Mouse (Mus musculus): ENCODE data around the gene Dapk2. TPM values are rescaled to one million over a fixed set of nuclear protein-coding genes. Genes with fewer than 3 reads are reported as not detected.

The Dapk2 gene
- 6.3 and 7.4 TPM in 2 replicates for polyA plus RNA-seq (2015; fragmentation: Nextera tagmentation; extraction: Ambion mirVana)

- peak; percentile 79; the same call in 1 of the 2 replicates for ATAC-seq (ENCODE audit: low FRiP score, low read depth)
- H3K4me2 ChIP-seq (replicated peaks): peak within 1 kb of the TSS; percentile 70
- H3K36me3 ChIP-seq: no peaks in the 10 kb centered on the region
- peak within 1 kb of the TSS; percentile 47 for H3K4me3 ChIP-seq
- H3K9me3 ChIP-seq: no peaks in the 10 kb centered on the region
- peaks cover 33% of the 10 kb centered on the region for H3K27me3 ChIP-seq
- no peak within 1 kb of the TSS for H3K27ac ChIP-seq
- peak within 1 kb of the TSS; percentile 63 for H3K9ac ChIP-seq
- WGBS: 2% methylated on average over 58 of the region's 58 CpGs
- H3K4me1 ChIP-seq: peaks cover 9% of the 10 kb centered on the region; the same call in 1 of the 2 replicates
Measured at GRCm38 (mm10) chr9:66157958-66158830, at the start of gene Dapk2. Dapk2 (plus strand) TSS chr9:66158223.

DNA sequence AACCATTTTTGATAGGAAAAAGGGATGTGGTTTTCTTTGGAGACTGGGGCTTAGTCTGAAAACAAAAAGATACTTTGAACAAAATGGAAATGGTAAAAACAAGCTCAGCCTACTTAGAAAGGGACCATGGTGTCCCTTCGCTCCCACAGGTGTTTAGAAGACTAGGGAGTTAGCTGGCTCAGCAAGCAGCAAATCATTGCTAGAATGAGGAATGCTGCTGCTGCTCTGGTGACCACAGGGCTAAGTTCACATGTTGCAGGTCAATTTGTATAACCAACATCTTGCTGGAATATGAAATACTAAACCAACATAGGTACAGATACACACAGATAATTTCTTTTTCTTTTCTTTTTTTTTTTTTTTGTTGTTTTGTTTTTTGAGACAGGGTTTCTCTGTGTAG lies 48.4 kb upstream of the Dapk2 start:
- no peaks in the 10 kb centered on the region for H3K27me3 ChIP-seq
- no peaks in the 10 kb centered on the region for H3K9me3 ChIP-seq
- no peak overlapping the region for H3K27ac ChIP-seq
- peaks cover 60% of the 10 kb centered on the region for H3K36me3 ChIP-seq
- no peak overlapping the region for H3K4me3 ChIP-seq
- no peak overlapping the region for H3K9ac ChIP-seq
- no peak for ATAC-seq (ENCODE audit: low FRiP score, low read depth)
- no peak overlapping the region for H3K4me2 ChIP-seq (replicated peaks)
- 0 out of 2 replicates have a peak, but pooled peaks cover 8% of the 10 kb centered on the region for H3K4me1 ChIP-seq
- WGBS: 95% methylated on average over 1 of the region's 1 CpGs

GRCm38 (mm10) chr9:66110126-66110525 lies 47.9 kb upstream of the Dapk2 start:
- no peak for ATAC-seq (ENCODE audit: low FRiP score, low read depth)
- WGBS: 65% methylated on average over 8 of the region's 8 CpGs
- Histone ChIP-seq H3K9ac (no peak overlapping the region), H3K27me3 (no peaks in the 10 kb centered on the region), H3K4me2 (replicated peaks) (no peak overlapping the region), H3K4me1 (0 out of 2 replicates have a peak, but pooled peaks cover 8% of the 10 kb centered on the region), H3K4me3 (no peak overlapping the region), H3K36me3 (peaks cover 60% of the 10 kb centered on the region), H3K27ac (no peak overlapping the region), H3K9me3 (no peaks in the 10 kb centered on the region)

DNA sequence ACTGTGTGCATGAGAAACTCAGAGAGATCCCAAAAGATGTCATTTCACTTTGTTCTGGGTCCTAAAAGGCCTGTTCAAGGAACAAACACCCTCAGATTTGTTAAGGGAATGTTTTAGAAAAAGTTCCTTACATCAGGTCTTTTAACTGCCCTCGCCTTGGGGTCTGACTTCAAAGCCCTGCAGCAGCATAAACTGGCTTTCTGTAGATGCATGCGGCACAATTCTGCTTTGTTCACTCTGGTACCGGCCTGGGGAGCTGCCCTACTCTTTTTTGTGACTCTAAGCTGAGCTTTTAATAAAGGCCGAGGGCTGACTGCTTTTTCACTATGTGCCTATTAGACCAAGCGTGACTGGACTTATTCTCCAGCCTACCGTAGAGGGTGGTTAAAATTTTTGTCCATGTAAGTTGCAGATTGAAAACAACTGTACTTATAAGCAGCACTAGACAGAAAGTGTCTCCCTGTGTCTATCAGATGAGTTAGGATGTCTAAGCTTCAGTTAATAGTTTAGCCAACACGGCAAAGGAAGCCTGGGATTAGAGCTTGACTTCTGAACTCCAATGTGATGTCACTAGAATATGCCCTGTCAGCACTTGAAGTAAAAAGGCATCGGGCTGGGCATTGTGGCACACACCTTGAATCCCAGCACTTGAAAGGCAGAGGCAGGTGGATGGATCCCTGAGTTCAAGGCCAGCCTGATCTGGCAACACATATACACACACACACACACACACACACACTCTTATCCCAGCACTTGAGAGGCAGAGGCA lies 47.2 kb upstream of the Dapk2 start:
- H3K9ac ChIP-seq: no peak overlapping the region
- no peaks in the 10 kb centered on the region for H3K27me3 ChIP-seq
- ATAC-seq (ENCODE audit: low FRiP score, low read depth): no peak
- WGBS: 61% methylated on average over 8 of the region's 8 CpGs
- 0 out of 2 replicates have a peak overlapping the region, but pooled peaks have one; percentile 2 for H3K27ac ChIP-seq
- H3K4me2 ChIP-seq (replicated peaks): no peak overlapping the region
- H3K9me3 ChIP-seq: no peaks in the 10 kb centered on the region
- 0 out of 2 replicates have a peak, but pooled peaks cover 8% of the 10 kb centered on the region for H3K4me1 ChIP-seq
- peaks cover 55% of the 10 kb centered on the region for H3K36me3 ChIP-seq
- no peak overlapping the region for H3K4me3 ChIP-seq

DNA sequence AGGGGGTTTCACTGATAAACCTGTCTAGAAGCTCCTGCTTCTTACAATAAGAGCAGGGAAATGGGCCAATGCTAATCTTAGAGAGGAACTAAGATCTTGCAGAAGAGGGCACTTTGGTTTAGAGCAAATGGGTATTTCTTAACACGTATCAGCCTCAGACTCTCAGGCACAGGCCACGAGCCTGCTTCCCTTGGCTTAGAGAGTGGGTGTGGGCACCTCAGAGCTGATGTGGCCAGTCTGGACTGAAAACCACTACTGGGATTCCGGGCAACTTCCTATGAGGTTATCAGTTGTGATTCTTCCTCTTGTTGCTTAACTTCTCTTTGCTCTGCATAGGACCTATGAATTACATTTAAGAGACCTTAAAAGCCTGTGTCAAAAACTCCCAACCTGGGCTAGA lies 43.7 kb upstream of the Dapk2 start:
- no peaks in the 10 kb centered on the region for H3K9me3 ChIP-seq
- ATAC-seq (ENCODE audit: low FRiP score, low read depth): no peak
- WGBS: 88% methylated on average over 3 of the region's 3 CpGs
- peaks cover 32% of the 10 kb centered on the region for H3K36me3 ChIP-seq
- H3K27ac ChIP-seq: no peak overlapping the region
- H3K9ac ChIP-seq: no peak overlapping the region
- H3K4me1 ChIP-seq: 0 out of 2 replicates have a peak, but pooled peaks cover 8% of the 10 kb centered on the region
- H3K4me3 ChIP-seq: no peak overlapping the region
- H3K4me2 ChIP-seq (replicated peaks): no peak overlapping the region
- H3K27me3 ChIP-seq: no peaks in the 10 kb centered on the region

DNA sequence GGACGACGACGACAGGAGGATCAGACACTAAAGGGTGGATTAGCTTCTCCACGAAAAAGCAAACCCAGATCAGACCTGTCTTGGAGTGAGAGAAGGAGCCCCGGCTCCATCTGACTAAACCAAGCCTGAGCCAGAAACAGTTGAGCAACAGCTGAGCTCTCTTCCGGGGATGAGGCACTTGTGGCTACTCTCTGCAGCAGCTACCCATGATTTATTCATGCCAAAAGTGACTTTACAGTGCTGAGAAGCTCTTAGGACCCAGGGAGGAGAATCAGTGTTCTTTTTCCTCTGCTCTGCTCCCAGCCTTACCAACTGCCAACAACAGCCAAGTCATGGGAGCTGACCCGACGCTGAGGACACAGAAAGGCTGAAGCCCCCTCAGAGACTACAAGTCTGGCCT lies 41.1 kb upstream of the Dapk2 start:
- ATAC-seq (ENCODE audit: low FRiP score, low read depth): peak; percentile 59; the same call in 1 of the 2 replicates
- H3K36me3 ChIP-seq: peaks cover 29% of the 10 kb centered on the region

GRCm38 (mm10) chr9:66119498-66119897 lies 38.5 kb upstream of the Dapk2 start:
- H3K4me2 ChIP-seq (replicated peaks): no peak overlapping the region
- H3K36me3 ChIP-seq: peaks cover 17% of the 10 kb centered on the region
- no peak overlapping the region for H3K4me3 ChIP-seq
- peaks cover 16% of the 10 kb centered on the region for H3K4me1 ChIP-seq
- no peak for ATAC-seq (ENCODE audit: low FRiP score, low read depth)
- no peak overlapping the region for H3K9ac ChIP-seq
- 92% methylated on average over 2 of the region's 2 CpGs for WGBS
- no peaks in the 10 kb centered on the region for H3K27me3 ChIP-seq
- H3K27ac ChIP-seq: no peak overlapping the region
- H3K9me3 ChIP-seq: no peaks in the 10 kb centered on the region

More for the DNA sequence above, 41.1 kb upstream of the Dapk2 start:
- H3K4me1 ChIP-seq: 0 out of 2 replicates have a peak, but pooled peaks cover 2% of the 10 kb centered on the region
- H3K4me2 ChIP-seq (replicated peaks): no peak overlapping the region
- H3K4me3 ChIP-seq: no peak overlapping the region
- H3K9ac ChIP-seq: no peak overlapping the region
- no peaks in the 10 kb centered on the region for H3K27me3 ChIP-seq
- WGBS: 54% methylated on average over 8 of the region's 8 CpGs
- H3K9me3 ChIP-seq: no peaks in the 10 kb centered on the region
- H3K27ac ChIP-seq: no peak overlapping the region

GRCm38 (mm10) chr9:66120106-66120505 lies 37.9 kb upstream of the Dapk2 start:
- Histone ChIP-seq H3K36me3 (peaks cover 11% of the 10 kb centered on the region), H3K27ac (no peak overlapping the region), H3K4me1 (peaks cover 18% of the 10 kb centered on the region), H3K27me3 (no peaks in the 10 kb centered on the region), H3K4me3 (no peak overlapping the region), H3K9ac (no peak overlapping the region), H3K4me2 (replicated peaks) (no peak overlapping the region), H3K9me3 (no peaks in the 10 kb centered on the region)
- WGBS: 97% methylated on average over 4 of the region's 4 CpGs
- no peak for ATAC-seq (ENCODE audit: low FRiP score, low read depth)

GRCm38 (mm10) chr9:66120945-66121344 lies 37.1 kb upstream of the Dapk2 start:
- no peaks in the 10 kb centered on the region for H3K9me3 ChIP-seq
- H3K9ac ChIP-seq: no peak overlapping the region
- no peak overlapping the region for H3K4me3 ChIP-seq
- H3K4me1 ChIP-seq: peaks cover 27% of the 10 kb centered on the region
- H3K36me3 ChIP-seq: peaks cover 8% of the 10 kb centered on the region
- no peaks in the 10 kb centered on the region for H3K27me3 ChIP-seq
- H3K27ac ChIP-seq: no peak overlapping the region
- H3K4me2 ChIP-seq (replicated peaks): no peak overlapping the region
- ATAC-seq (ENCODE audit: low FRiP score, low read depth): no peak
- 82% methylated on average over 3 of the region's 3 CpGs for WGBS

DNA sequence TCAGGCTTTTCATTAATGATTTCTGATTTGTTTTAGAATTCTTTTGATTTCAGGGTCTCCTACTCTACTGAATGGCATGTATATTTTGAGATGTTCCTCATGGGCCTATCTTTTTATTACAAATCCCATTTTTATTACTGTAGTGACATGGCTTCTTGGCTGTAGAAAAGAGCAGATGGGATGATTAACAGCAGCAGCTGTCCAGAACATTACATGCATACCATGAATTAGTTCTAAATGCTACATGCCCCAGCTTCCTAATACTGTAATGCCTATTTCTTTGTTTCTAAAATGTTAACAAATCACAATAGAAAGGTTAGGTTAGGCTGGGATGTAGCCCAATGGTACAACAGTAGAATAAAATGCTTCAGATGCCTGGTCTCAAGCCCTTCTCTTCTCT lies 36.6 kb upstream of the Dapk2 start:
- no peaks in the 10 kb centered on the region for H3K9me3 ChIP-seq
- no peak overlapping the region for H3K27ac ChIP-seq
- H3K4me2 ChIP-seq (replicated peaks): no peak overlapping the region
- ATAC-seq (ENCODE audit: low FRiP score, low read depth): no peak
- no peaks in the 10 kb centered on the region for H3K27me3 ChIP-seq
- H3K36me3 ChIP-seq: peaks cover 8% of the 10 kb centered on the region
- H3K9ac ChIP-seq: no peak overlapping the region
- H3K4me3 ChIP-seq: no peak overlapping the region
- peaks cover 28% of the 10 kb centered on the region for H3K4me1 ChIP-seq

- Histone ChIP-seq H3K27me3 (no peaks in the 10 kb centered on the region), H3K27ac (no peak overlapping the region)
Measured at GRCm38 (mm10) chr9:66123648-66124047, 34.4 kb upstream of the Dapk2 start.

DNA sequence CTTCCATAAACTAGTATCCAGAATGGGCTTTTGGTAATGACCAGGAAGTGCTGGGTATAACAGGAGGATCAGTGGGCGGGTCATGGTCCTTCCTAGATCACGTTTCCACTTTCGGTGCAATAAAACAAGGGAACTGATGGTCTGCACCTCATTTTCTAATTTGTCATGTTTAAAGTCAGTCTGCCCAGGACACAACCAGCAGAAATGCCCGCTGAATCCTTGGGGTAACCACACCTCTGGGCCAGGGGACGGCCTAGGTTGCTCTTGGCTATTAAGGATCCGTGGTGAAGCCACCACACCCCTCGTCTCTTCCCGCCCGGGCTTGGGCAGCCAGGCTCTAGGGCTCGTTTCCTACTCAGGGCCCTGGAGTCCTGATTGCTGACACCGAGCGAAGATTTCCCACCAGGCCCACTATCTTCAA lies 33.9 kb upstream of the Dapk2 start:
- peak; percentile 10; the same call in 1 of the 2 replicates for ATAC-seq (ENCODE audit: low FRiP score, low read depth)
- WGBS: 0% methylated on average over 12 of the region's 12 CpGs
- Histone ChIP-seq H3K4me2 (replicated peaks) (peak overlapping the region; percentile 74), H3K27me3 (no peaks in the 10 kb centered on the region), H3K4me1 (peaks cover 36% of the 10 kb centered on the region), H3K36me3 (no peaks in the 10 kb centered on the region; the same call in 1 of the 2 replicates), H3K27ac (peak overlapping the region; percentile 89), H3K9ac (peak overlapping the region; percentile 85), H3K9me3 (no peaks in the 10 kb centered on the region), H3K4me3 (peak overlapping the region; percentile 80)

More at GRCm38 (mm10) chr9:66123648-66124047, 34.4 kb upstream of the Dapk2 start:
- H3K4me1 ChIP-seq: peaks cover 36% of the 10 kb centered on the region
- H3K4me2 ChIP-seq (replicated peaks): peak overlapping the region; percentile 74
- H3K4me3 ChIP-seq: peak overlapping the region; percentile 80
- H3K9me3 ChIP-seq: no peaks in the 10 kb centered on the region
- ATAC-seq (ENCODE audit: low FRiP score, low read depth): no peak
- WGBS: 3% methylated on average over 5 of the region's 5 CpGs
- H3K36me3 ChIP-seq: no peaks in the 10 kb centered on the region; the same call in 1 of the 2 replicates
- peak overlapping the region; percentile 85 for H3K9ac ChIP-seq

All from limb, embryonic 13.5 days (tissue).